Mouse (Mus musculus) kidney, postnatal 25 days (tissue): Measurements from ENCODE around the gene Gm12258.
"Not testable (repeated sequence)": the region's sequence is repeated elsewhere in the genome, so short reads cannot be mapped to it uniquely, and the experiment has no call there.

Experiments
- DNase-seq, 2 experiments: peaks; one replicate each; pipeline ENCODE4 v3.0.0; 2021; ENCODE audit warnings: mixed read lengths in 2 of 2

Gene Gm12258

GRCm38 (mm10) chr11:58846919-58847461 is at the start of gene Gm12258:
Gene Gm12258, plus strand, starts transcription at chr11:58847158.
- DNase-seq: peak; percentile 89 to 94

- no peak for DNase-seq
Observed at GRCm38 (mm10) chr11:58799747-58800146, 47.2 kb upstream of the Gm12258 start.

GRCm38 (mm10) chr11:58801558-58802228 is 45.3 kb upstream of the Gm12258 start, which contains the start of gene Fam183b:
Gene Fam183b, minus strand, starts transcription at chr11:58801960.
- DNase-seq: no peak

- DNase-seq: no peak
Observed at GRCm38 (mm10) chr11:58803871-58804270, 43.1 kb upstream of the Gm12258 start.

GRCm38 (mm10) chr11:58804393-58804792 is 42.6 kb upstream of the Gm12258 start:
- DNase-seq: no peak

GRCm38 (mm10) chr11:58812001-58812400 is 35.0 kb upstream of the Gm12258 start:
- no peak for DNase-seq

- DNase-seq: not testable (repeated sequence)
Observed at GRCm38 (mm10) chr11:58814700-58815099, 32.3 kb upstream of the Gm12258 start, which contains the start of gene Olfr313. Gene Olfr313, plus strand, starts transcription at chr11:58815000.

GRCm38 (mm10) chr11:58815676-58816075 is 31.3 kb upstream of the Gm12258 start:
- DNase-seq: no peak

GRCm38 (mm10) chr11:58828937-58829336 is 18.0 kb upstream of the Gm12258 start, which contains the start of gene Olfr312:
Gene Olfr312, plus strand, starts transcription at chr11:58829237.
- not testable (repeated sequence) for DNase-seq

- DNase-seq: no peak
Observed at GRCm38 (mm10) chr11:58829764-58830163, 17.2 kb upstream of the Gm12258 start.

GRCm38 (mm10) chr11:58832541-58832940 is 14.4 kb upstream of the Gm12258 start:
- DNase-seq: not testable (repeated sequence)

GRCm38 (mm10) chr11:58838951-58839350 is 8.0 kb upstream of the Gm12258 start, which contains the start of gene Olfr311:
Gene Olfr311, plus strand, starts transcription at chr11:58839251.
- DNase-seq: not testable (repeated sequence)

- no peak for DNase-seq
Observed at GRCm38 (mm10) chr11:58847636-58848035, 678 bp downstream of the Gm12258 start.

- no peak for DNase-seq
Observed at GRCm38 (mm10) chr11:58849731-58850130, 2.8 kb downstream of the Gm12258 start.

- DNase-seq: no peak
Observed at GRCm38 (mm10) chr11:58860744-58861143, 13.8 kb downstream of the Gm12258 start.

GRCm38 (mm10) chr11:58867039-58867953 is 20.3 kb downstream of the Gm12258 start, which contains the start of gene 2810021J22Rik:
Gene 2810021J22Rik, plus strand, starts transcription at chr11:58867216.
- peak; percentile 79 to 89 for DNase-seq

GRCm38 (mm10) chr11:58867954-58868330 is 21.0 kb downstream of the Gm12258 start:
- no peak for DNase-seq

GRCm38 (mm10) chr11:58870961-58871360 is 24.0 kb downstream of the Gm12258 start:
- DNase-seq: peak; percentile 11 to 73

GRCm38 (mm10) chr11:58883756-58884155 is 36.8 kb downstream of the Gm12258 start:
- no peak for DNase-seq

GRCm38 (mm10) chr11:58890511-58890910 is 43.6 kb downstream of the Gm12258 start:
- DNase-seq: no peak

- no peak for DNase-seq
Observed at GRCm38 (mm10) chr11:58894456-58894855, 47.5 kb downstream of the Gm12258 start.

- no peak for DNase-seq
Observed at GRCm38 (mm10) chr11:58897485-58897884, 50.5 kb downstream of the Gm12258 start.

- DNase-seq: peak in 1 of 2 experiments; percentile 32
Observed at GRCm38 (mm10) chr11:58901080-58901479, 54.1 kb downstream of the Gm12258 start.
